Mouse (Mus musculus): Measurements from ENCODE around the gene Sucnr1. TPM values are rescaled to one million over a fixed set of nuclear protein-coding genes. Genes with fewer than 3 reads are reported as not detected.

Gene Sucnr1
- polyA plus RNA-seq, 1 experiment from 2014 or later = not detected

DNA sequence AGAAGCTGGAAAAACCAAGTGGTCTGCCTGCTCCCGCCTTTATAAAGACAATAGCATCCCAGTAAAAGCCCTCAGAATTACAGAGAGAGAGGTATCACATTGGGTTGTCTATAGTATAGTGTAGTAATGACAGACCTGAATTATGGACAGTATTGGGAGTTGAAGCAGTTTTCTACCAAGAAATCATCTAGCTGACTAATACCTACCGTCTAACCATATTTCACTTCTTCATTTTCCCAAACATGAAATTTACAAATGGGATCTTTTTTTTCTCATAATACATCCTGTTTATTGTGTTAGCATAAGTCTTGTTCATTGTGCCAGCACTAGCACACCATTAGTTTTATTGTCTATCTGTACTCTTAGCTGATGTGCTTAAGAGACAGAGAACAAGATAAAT lies 44.9 kb downstream of the Sucnr1 start:
- Histone ChIP-seq H3K9me3 (replicated peaks; ENCODE audit: control insufficient read depth, low read length) (no peaks in the 10 kb centered on the region), H3K4me3 (ENCODE audit: low read depth, low read length) (no peak overlapping the region)
- WGBS (ENCODE audit: insufficient replicate concordance) = 76% methylated on average over 2 of the region's 2 CpGs

DNA sequence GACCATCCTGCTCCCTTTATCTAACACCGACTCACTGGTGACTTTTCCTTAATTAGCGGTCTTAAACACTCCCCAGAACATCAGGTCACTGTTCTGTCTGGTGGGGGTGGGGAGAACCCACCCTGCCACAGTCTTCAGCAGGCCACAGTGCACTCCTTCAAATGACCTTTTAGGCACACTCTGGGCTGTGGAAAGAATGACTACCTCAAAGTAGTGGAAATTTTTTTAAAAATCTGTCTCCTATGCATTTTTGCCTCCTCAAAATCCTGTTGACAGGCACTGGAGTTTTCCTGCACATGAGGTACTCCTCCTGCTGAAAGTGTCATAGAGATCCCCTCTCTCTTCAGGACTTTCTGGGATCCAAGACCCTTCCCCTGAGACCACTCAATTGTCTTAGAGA lies 46.6 kb downstream of the Sucnr1 start:
- no peak overlapping the region for H3K27ac ChIP-seq (ENCODE audit: low read depth, low read length)
- 40% methylated on average over 2 of the region's 2 CpGs for WGBS (ENCODE audit: insufficient replicate concordance)

More for the DNA sequence above, 44.9 kb downstream of the Sucnr1 start:
- Histone ChIP-seq H3K27ac (ENCODE audit: low read depth, low read length) (no peak overlapping the region), H3K9ac (ENCODE audit: low read depth, low read length) (no peak overlapping the region), H3K4me2 (no peak overlapping the region), H3K27me3 (ENCODE audit: control insufficient read depth, insufficient read depth, low read length) (no peaks in the 10 kb centered on the region), H3K36me3 (ENCODE audit: control insufficient read depth, insufficient read depth, low read length) (no peaks in the 10 kb centered on the region), H3K4me1 (ENCODE audit: control insufficient read depth, insufficient read depth, low read length) (no peaks in the 10 kb centered on the region)
- no peak for ATAC-seq (replicated peaks; ENCODE audit: insufficient number of reproducible peaks, low FRiP score, low TSS enrichment)

DNA sequence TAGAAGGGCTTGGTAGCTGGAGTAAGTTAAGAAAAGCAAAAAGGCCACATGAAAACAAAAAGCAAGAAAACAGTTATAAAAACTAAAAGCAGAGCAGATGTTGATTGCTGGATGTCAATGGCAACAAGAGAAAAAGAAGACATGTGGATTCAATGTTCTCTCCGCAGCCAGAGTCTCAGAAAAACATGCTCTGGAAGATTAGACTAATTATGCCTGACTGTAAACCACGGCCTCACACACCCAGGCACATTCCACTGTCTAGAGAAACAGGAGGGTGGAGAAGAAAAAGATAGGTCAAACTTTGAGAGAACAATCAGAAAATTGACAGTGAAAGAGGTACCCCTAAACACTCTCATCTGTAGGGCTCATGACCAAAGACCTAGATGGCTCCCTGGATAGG lies 54.1 kb downstream of the Sucnr1 start:
- H3K36me3 ChIP-seq (ENCODE audit: control insufficient read depth, insufficient read depth, low read length) = no peaks in the 10 kb centered on the region
- 43% methylated on average over 2 of the region's 2 CpGs for WGBS (ENCODE audit: insufficient replicate concordance)
- no peak overlapping the region for H3K27ac ChIP-seq (ENCODE audit: low read depth, low read length)
- H3K9ac ChIP-seq (ENCODE audit: low read depth, low read length) = no peak overlapping the region
- no peak overlapping the region for H3K4me2 ChIP-seq
- H3K4me1 ChIP-seq (ENCODE audit: control insufficient read depth, insufficient read depth, low read length) = no peaks in the 10 kb centered on the region
- no peak overlapping the region for H3K4me3 ChIP-seq (ENCODE audit: low read depth, low read length)
- no peak for ATAC-seq (replicated peaks; ENCODE audit: insufficient number of reproducible peaks, low FRiP score, low TSS enrichment)
- H3K27me3 ChIP-seq (ENCODE audit: control insufficient read depth, insufficient read depth, low read length) = no peaks in the 10 kb centered on the region
- H3K9me3 ChIP-seq (replicated peaks; ENCODE audit: control insufficient read depth, low read length) = no peaks in the 10 kb centered on the region

More for the DNA sequence above, 46.6 kb downstream of the Sucnr1 start:
- Histone ChIP-seq H3K9me3 (replicated peaks; ENCODE audit: control insufficient read depth, low read length) (no peaks in the 10 kb centered on the region), H3K36me3 (ENCODE audit: control insufficient read depth, insufficient read depth, low read length) (no peaks in the 10 kb centered on the region), H3K4me2 (no peak overlapping the region), H3K4me1 (ENCODE audit: control insufficient read depth, insufficient read depth, low read length) (no peaks in the 10 kb centered on the region), H3K27me3 (ENCODE audit: control insufficient read depth, insufficient read depth, low read length) (no peaks in the 10 kb centered on the region), H3K9ac (ENCODE audit: low read depth, low read length) (no peak overlapping the region), H3K4me3 (ENCODE audit: low read depth, low read length) (no peak overlapping the region)
- ATAC-seq (replicated peaks; ENCODE audit: insufficient number of reproducible peaks, low FRiP score, low TSS enrichment) = no peak

Other genes with a start within 250 kb of the Sucnr1 start
- not detected in 2 replicates for gene Gm8298, start 220.8 kb upstream of the Sucnr1 start, polyA plus RNA-seq (2014; fragmentation: Nextera tagmentation; extraction: Ambion mirVana)
- not detected in 2 replicates for gene C130079G13Rik, start 156.7 kb upstream of the Sucnr1 start, polyA plus RNA-seq (2014; fragmentation: Nextera tagmentation; extraction: Ambion mirVana)
- gene Aadacl2, start 75.1 kb upstream of the Sucnr1 start, polyA plus RNA-seq (2014; fragmentation: Nextera tagmentation; extraction: Ambion mirVana) = not detected in 2 replicates
- gene Aadac, start 56.2 kb upstream of the Sucnr1 start, polyA plus RNA-seq (2014; fragmentation: Nextera tagmentation; extraction: Ambion mirVana) = 1.2 TPM in 1 of 2 replicates, not detected in the other

Data from heart, embryonic 11.5 days (tissue).